Mouse (Mus musculus): ENCODE measurements around the gene Higd1a. TPM values are rescaled to one million over a fixed set of nuclear protein-coding genes. Genes with fewer than 3 reads are reported as not detected.

Higd1a gene
- 100 to 1,000 TPM in 1 of 2 experiments, 10 to 100 TPM in 1; 99.3 to 103 TPM for total RNA-seq (2021)
- long read RNA-seq, transcript Higd1a-201 (4 exons, 2,232 nt): major isoform, 221 of 271 reads
- long read RNA-seq, transcript Higd1a-205 (3 exons, 1,980 nt): minor isoform, 6 of 271 reads
- long read RNA-seq, partial matches to known transcripts: 6 of 271 reads
- long read RNA-seq, other reads (novel, unspliced or antisense): 38 of 271 reads

GRCm38 (mm10) chr9:121858153-121858488 lies at the start of gene Higd1a:
Gene Higd1a, minus strand, starts transcription at chr9:121858362.
- no peak for DNase-seq (ENCODE audit: low spot score in 2 of 2)

GRCm38 (mm10) chr9:121907356-121908070 lies 49.4 kb upstream of the Higd1a start:
- no peak for DNase-seq (ENCODE audit: low spot score in 2 of 2)

DNA sequence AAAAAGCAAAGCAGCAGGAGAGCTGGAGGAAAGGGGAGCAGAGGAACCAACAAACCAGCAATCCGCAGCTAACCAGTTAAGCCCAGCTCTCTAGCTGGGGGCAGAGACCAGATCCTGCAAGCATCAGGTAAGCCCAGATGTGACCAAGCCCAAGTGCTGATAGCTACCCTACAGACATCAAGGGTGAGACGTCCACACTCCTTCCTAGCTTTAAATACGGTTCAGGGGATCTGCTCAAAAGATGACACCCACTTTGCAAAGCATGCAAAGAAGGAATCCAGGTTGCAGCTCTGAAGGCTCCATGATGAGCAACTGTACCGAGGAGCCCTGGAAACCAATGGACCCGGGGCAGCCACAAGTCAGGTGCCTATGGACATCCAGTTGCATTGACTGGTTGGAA lies 48.3 kb upstream of the Higd1a start:
- DNase-seq (ENCODE audit: low spot score in 2 of 2): no peak

DNA sequence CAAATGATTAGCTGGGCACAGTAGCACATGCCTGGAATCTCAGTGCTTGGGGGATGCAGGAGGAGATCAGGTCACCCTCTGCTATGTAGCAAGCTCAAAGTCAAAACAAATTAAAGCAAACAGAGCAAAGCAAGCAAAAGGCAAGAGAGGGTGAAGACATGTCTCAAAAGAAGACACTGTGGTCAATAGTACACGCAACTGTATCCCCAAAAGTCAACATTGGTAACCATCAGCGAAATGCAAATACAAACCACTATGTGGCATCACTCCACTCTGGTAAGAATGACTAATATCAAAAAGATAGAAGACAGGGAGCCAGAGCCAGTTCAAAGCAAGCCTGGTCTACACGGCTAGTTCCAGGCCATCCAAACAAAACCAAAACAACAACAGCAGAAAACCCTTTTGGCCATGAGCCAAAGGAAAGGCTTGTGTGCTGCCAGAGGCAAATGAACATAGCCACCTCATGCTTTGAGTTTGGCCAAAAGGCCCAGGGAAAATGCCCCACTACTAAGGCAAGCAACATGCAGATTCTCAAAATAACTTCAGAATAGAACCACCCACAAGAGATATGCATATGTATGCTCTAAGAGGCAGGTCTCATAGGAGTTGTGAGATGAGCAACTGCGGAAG lies 47.5 kb upstream of the Higd1a start:
- no peak for DNase-seq (ENCODE audit: low spot score in 2 of 2)

- DNase-seq (ENCODE audit: low spot score in 2 of 2): no peak
These were observed 46.8 kb upstream of the Higd1a start for GRCm38 (mm10) chr9:121904946-121905345.

DNA sequence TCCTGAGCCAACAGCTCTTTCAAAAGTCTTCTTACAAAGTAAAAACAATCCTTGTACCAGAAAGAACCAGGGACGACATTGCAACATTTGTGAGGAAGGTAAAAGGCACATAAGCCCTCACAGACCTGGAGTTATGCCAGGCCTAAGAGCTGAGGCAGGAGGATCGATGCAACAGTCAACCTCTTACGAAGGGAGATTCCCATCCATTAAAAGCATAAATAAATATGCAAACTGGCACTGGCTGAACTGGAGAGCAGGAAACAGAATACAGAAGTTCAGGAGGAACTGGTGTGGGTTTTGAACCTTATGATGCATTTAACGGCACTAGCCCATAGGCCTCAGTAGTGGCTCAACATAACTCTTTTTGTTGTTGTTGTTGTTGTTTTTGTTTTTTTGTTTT lies 46.2 kb upstream of the Higd1a start:
- no peak for DNase-seq (ENCODE audit: low spot score in 2 of 2)

DNA sequence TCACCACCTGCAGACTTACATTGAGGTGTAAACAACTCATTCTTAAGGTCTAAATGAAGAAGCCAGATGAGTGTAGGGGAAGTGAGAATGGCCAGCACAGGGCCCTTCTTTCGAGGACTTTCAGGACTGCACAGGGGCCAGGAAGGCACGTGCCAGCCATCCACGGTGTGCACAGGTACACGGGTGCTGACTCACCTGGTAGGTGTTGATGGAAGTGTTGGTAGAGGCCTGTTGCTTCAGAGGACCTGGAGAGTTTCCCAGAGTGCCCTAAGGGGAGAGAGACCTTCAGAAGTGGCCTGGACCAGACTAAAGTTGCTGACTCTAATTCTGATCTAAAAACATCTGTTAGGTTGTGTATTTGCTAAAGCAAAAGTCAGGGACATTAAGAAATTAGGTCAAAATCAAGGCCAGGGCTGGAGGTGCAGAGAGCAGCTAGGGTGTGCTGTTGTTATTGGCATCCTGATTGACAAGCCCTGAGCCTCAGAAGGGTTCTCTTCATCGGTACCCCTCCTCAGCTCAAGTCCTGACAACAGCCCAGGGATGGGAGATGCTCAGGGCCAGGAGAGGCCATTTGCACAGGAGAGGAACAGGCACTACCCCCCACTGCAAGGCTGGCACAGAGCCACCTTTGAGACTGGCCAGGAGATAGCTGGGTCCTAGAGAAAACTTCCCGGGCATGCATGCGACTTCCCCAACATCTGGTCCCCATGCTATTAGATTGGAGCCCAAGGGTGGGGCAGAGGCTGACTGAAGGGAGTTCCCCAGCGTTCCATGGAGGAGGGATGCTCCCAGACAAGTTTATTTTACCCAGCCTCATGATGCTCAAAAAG lies 45.5 kb upstream of the Higd1a start:
- DNase-seq (ENCODE audit: low spot score in 2 of 2): no peak

DNA sequence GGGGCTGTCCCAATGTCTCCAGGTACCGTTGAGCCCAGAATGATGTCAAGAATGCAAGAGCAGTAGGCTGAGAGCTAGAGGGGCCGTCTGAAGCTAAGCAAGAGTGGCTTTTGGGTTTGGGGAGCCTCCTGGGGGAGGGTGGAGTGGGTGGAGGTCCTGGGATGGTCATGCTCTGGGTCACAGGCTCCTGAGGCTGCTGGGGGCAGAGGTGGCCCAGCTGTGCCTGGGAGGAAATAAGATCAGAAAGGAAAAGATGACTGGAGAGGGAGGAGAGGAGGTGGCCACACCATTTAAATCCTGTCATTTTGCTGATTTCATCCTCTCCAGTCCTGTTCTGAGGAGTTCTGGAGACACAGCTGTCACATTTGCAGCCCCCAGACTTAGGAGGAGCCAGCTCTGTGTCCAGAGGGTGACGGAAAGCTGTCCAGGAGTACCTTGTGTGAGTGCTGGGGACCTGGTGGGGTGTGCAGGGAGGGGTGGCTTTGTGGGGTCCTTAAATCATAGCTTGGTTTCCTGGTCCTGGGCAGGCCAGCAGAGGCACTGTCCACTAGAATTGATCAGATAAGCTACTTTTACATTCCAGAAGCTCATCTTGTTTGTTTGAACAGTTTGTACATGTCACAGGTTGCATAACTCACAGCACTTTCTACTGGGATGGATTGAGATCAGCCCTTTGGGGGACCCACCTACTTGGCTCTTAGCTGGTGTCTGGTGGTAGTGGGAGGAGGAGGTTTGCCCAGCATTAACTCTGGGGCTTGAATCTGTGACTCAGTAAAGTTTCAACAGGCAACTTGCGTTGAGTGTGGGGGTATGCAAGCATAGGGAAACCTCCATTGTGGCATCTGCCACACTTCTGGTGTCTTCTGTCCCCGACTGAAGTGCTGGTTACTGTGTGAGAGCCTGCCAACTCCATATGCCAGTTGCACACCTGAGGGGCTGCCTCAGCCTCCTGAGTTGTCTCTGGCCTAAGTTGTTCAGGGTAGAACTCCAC lies 43.8 kb upstream of the Higd1a start:
- no peak for DNase-seq (ENCODE audit: low spot score in 2 of 2)

DNA sequence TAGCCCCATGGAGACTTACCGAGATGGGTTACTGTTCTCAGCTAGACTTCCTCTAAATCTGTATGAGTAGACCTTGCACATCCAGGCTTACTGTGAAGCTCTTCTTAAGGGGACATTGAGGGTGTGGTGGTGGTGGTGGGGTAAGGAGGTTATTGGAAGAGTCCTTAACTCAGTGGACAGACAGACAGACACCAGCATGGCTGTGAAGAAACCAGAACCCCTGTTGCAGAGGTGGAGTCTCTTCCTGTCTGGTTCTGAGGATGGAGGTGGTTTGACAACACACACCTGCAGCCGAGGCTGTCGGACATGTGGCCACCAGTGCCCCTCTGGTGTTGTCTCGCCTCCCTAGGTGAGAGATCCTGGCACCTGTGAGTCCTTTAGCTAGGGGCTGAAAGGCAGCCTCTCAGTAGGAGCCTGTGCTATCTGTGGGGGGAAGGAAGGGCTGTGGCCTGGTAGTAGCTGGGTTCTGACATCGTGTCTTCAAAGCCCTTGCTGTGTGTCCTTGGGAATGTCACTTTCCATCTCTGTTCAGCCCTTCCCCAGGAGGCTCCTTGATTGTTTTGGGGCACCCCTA lies 42.2 kb upstream of the Higd1a start:
- DNase-seq (ENCODE audit: low spot score in 2 of 2): no peak

- no peak for DNase-seq (ENCODE audit: low spot score in 2 of 2)
These were observed 41.1 kb upstream of the Higd1a start for GRCm38 (mm10) chr9:121899306-121899705.

DNA sequence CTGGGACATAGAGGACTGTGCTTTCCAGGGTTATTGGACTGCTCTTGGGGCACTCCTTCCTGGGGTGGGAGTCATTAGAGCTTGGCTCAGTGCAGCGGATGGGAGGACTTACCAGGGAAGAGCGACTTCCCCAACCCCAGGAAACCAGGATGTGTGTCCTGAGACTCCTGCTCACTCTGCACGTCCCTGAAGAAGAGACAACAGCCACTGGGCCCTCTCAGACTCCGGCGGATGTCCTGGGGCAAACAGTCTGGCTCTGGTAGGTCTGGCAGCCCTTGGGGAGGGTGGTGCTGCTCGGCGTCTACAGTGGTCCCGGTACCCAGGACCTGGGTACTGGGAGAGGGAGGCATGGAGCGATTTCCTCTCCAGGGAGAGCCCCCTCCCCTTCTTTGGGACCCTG lies 40.1 kb upstream of the Higd1a start, which contains the start of gene Ackr2:
Ackr2 (plus strand) TSS at position 111 of the 400 bp plus-strand sequence.
- no peak for DNase-seq (ENCODE audit: low spot score in 2 of 2)

GRCm38 (mm10) chr9:121896820-121897219 lies 38.7 kb upstream of the Higd1a start:
- DNase-seq (ENCODE audit: low spot score in 2 of 2): no peak

DNA sequence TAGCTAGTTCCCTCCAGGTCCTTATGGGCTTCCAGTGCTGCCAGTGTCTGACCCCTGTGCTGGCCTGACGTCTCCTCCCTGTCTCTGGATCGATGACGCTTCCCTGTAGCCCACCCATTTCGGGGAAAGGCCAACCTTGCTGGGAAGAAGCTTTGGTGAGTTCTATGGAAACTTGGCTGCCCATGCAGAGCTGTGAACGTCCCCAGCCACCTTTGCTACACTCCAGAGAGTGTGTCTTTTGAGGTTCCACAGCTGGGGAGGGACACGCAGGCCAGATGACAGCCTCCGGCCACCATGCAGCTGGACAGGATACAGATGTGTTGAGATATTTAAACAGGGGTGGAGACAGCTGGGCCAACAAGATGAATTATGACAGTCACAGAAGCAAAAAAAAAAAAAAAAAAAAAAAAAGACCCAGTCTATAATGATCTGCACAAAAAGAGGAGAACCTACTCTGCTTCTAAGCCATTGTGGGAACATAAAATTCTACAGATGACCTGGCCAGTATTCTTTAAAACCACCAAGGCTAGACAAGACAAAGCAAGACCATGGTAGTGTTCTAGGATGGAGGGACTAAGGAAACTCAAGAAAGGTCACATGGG lies 37.3 kb upstream of the Higd1a start:
- no peak for DNase-seq (ENCODE audit: low spot score in 2 of 2)

DNA sequence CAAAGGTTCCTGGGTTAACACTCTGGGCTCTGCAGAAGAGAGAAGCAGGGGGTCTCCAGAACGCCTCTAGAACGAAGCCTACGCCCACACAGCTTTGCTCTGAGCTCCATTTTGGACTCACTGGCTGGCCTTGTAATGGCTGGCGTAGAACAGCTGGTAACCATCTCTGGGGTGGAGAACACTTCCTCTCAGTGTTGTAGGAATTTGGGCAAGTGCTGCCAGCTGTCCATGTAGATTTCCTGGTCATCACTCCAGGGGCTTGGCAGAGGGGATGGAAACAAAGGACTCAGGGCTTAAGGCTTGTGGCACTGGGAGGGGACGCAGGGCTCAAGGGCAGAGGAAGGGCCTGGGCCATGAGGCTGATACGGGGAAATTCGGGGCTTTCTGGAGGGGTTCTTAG lies 36.3 kb upstream of the Higd1a start:
- no peak for DNase-seq (ENCODE audit: low spot score in 2 of 2)

GRCm38 (mm10) chr9:121892057-121892687 lies 34.0 kb upstream of the Higd1a start:
- DNase-seq (ENCODE audit: low spot score in 2 of 2): no peak

DNA sequence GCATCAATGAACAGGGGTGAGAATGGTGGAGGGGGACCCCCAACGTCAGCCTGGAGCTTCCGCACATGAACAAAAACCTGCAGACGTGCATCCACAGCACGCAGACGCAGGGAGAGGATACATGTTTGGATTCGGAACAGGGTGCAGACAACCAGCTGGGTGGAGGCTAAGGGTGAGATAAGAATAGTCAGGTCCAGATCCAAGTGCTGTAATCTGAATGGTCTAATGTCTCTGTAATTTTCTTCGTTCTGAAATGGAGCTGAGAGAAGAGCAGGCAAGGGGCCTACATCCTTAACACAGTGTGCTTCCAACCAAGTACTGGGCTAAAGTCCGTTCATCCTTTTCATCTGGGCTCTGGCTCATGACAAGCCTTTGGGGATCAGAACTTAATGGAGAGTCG lies 33.1 kb upstream of the Higd1a start:
- no peak for DNase-seq (ENCODE audit: low spot score in 2 of 2)

DNA sequence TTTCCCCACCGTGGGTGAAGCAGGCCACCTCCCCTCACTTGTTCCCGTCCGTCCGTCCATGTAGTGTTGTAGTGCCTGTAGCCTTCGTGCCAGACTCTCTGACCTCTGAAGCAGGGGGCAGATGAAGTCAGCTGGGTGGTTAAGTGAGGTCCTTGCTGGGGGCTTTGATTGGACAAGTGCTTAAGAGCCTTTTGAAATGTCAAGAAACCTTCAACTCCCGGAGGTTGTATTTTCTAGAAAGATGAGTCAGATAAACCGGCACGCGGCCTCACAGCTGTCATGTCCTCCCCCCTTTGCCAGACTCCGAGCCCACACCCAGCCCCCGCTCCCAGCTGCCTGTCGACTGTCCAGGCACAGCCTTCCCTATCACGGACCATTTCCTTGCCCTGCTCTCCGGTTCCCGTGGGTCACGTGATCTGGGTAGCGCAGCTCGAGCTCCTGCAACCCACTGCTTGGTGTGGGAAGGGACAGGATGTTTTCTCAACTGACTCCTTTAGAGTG lies 32.3 kb upstream of the Higd1a start:
- no peak for DNase-seq (ENCODE audit: low spot score in 2 of 2)

- no peak for DNase-seq (ENCODE audit: low spot score in 2 of 2)
These were observed 31.8 kb upstream of the Higd1a start for GRCm38 (mm10) chr9:121889927-121890440.

DNA sequence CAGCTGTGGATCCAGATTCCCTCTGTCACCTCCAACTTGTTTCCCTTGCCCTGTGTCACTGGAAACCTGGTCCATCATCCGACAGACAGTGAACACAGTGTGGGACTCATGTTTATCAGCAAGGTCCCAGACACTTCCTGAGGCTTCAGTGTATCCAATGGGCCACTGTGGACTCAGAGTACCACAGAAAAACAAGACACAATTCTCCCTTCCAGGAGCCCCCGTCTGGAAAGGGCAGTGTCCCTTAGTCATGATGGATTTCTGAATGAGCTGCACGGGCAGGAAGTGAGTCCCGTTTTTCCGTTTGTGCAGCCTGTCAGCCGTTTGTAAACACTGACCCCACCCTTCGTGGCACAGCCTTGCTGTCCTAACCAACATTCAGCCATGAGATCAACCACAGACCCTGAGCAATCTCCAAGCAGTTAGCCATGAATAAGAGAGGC lies 23.9 kb upstream of the Higd1a start:
- DNase-seq (ENCODE audit: low spot score in 2 of 2): peak in 1 of 2 experiments; percentile 7

All from layer of hippocampus, postnatal 10 days (tissue).